Mouse (Mus musculus): ENCODE data around the gene Mipep. TPM values are rescaled to one million over a fixed set of nuclear protein-coding genes. Genes with fewer than 3 reads are reported as not detected.

The Mipep gene
- polyA plus RNA-seq, 1 experiment from 2014 or later: 20.9 TPM

DNA sequence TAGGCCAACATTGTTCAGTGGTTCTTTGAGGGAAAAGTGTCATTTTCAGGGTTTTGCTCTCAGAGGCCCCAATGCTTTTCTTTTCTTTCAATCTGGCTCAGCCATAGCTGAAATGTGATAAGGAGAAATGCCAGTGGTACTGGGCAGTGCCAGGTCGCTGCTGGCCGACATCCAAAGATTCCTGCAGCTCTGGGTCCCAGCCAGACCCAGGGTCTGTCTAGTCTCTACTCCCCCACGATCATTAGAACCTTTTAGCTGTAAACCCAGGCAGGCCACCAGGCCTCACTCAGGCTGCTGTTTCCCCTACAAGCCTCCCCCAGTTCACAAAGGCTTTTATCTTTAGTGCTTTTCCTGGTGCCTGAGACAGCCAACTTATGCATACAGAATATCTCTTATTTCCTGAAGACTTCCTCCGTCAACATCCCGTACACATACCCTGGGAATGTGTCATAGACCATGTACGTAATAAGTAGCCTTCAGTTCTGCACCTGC, 42.8 kb upstream of the Mipep start:
- no peak for TF ChIP-seq CTCF (IDR thresholded peaks at IDR 0.05)
- ATAC-seq: no peak
- no peak for DNase-seq (ENCODE audit: low read depth, low spot score)
- in situ Hi-C loops (cut with MboI; ENCODE audit: low pct_unique_long_range_greater_than_20kb): no loop called here
- H3K27me3 ChIP-seq: no peaks in the 10 kb centered on the region
- ChIA-PET POLR2A (no interaction called here), CTCF (interaction anchor here (1.3 to 3.3 kb wide), 2 partner anchors 29 to 35 kb away, joined by 3 to 21 read pairs; no protein-coding TSS in a partner anchor)

DNA sequence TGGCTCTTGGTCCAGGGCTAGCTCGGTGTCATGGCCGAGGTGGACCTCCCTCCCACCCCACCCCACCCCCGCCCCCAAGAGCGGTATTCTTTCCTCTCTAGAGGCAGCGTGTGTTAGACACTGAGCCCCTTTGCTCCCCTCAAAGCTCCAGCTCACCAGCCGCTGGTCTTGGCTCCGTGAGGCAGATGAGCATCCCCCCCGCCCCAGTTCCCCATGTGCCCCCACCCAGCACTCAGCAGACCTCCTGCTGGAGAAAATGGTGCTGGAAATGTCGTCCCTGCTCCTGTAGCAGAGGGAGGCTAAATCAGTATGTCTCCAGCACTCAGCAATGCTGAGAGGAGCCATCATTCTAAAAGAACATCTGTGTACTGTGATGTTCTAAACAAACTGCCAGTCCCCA, 40.7 kb upstream of the Mipep start:
- TF ChIP-seq CTCF (IDR thresholded peaks at IDR 0.05): no peak
- no peaks in the 10 kb centered on the region for H3K27me3 ChIP-seq
- no peak for ATAC-seq
- no peak for DNase-seq (ENCODE audit: low read depth, low spot score)
- ChIA-PET POLR2A (no interaction called here), CTCF (interaction anchor here (0.7 kb wide), 1 partner anchor 27 kb away, joined by 4 read pairs; no protein-coding TSS in a partner anchor)
- in situ Hi-C loops (cut with MboI; ENCODE audit: low pct_unique_long_range_greater_than_20kb): no loop called here

GRCm38 (mm10) chr14:60745201-60745600, 39.2 kb upstream of the Mipep start:
- ChIA-PET POLR2A (interaction anchor here (0.7 kb wide), 1 partner anchor 13 kb away, joined by 3 read pairs; no protein-coding TSS in a partner anchor), CTCF (interaction anchor here (0.9 to 1.3 kb wide), 2 partner anchors 9 to 26 kb away, joined by 3 to 4 read pairs; no protein-coding TSS in a partner anchor)
- TF ChIP-seq CTCF (IDR thresholded peaks at IDR 0.05): no peak
- ATAC-seq: no peak
- in situ Hi-C loops (cut with MboI; ENCODE audit: low pct_unique_long_range_greater_than_20kb): no loop called here
- H3K27me3 ChIP-seq: no peaks in the 10 kb centered on the region
- DNase-seq (ENCODE audit: low read depth, low spot score): no peak

DNA sequence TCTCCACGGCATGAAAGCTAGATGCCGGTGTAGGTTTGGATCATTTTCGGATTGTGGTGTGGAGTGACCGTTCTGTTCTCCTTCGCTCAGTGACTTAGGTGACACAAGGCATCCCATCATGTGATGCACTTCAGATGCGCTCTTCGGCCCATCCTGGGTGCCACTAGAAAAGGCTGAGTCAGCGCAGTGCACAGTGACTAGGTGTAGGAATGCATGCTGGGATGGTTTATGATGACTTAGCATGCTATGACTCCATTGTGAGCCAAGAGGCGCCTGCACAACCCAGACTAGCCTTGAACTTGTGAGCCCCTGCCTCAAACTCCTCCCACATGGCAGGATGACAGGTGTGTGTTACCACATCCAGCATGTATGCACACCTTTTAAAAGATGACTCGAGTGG, 38.2 kb upstream of the Mipep start:
- TF ChIP-seq CTCF (IDR thresholded peaks at IDR 0.05): no peak
- DNase-seq (ENCODE audit: low read depth, low spot score) (no peak), ATAC-seq (no peak)
- in situ Hi-C loops (cut with MboI; ENCODE audit: low pct_unique_long_range_greater_than_20kb): no loop called here
- ChIA-PET CTCF (interaction anchor here (0.9 to 1.4 kb wide), 3 partner anchors 8 to 25 kb away, joined by 3 to 4 read pairs (median 3); no protein-coding TSS in a partner anchor), POLR2A (no interaction called here)
- no peaks in the 10 kb centered on the region for H3K27me3 ChIP-seq

GRCm38 (mm10) chr14:60747154-60747870, 37.1 kb upstream of the Mipep start:
- DNase-seq (ENCODE audit: low read depth, low spot score) (no peak), ATAC-seq (no peak)
- in situ Hi-C loops (cut with MboI; ENCODE audit: low pct_unique_long_range_greater_than_20kb): no loop called here
- no peaks in the 10 kb centered on the region for H3K27me3 ChIP-seq
- TF ChIP-seq CTCF (IDR thresholded peaks at IDR 0.05): no peak
- ChIA-PET CTCF (interaction anchor here (1.4 kb wide), 1 partner anchor 14 kb away, joined by 3 read pairs; no protein-coding TSS in a partner anchor), POLR2A (no interaction called here)

GRCm38 (mm10) chr14:60749880-60750279, 34.5 kb upstream of the Mipep start:
- ATAC-seq (peak; percentile 46), DNase-seq (ENCODE audit: low read depth, low spot score) (no peak)
- ChIA-PET POLR2A (no interaction called here), CTCF (interaction anchor here (1.2 to 1.4 kb wide), 2 partner anchors 9 to 21 kb away, joined by 3 to 6 read pairs; no protein-coding TSS in a partner anchor)
- in situ Hi-C loops (cut with MboI; ENCODE audit: low pct_unique_long_range_greater_than_20kb): no loop called here
- no peak for TF ChIP-seq CTCF (IDR thresholded peaks at IDR 0.05)
- no peaks in the 10 kb centered on the region for H3K27me3 ChIP-seq

- ChIA-PET CTCF (interaction anchor here (2.5 kb wide), 1 partner anchor 19 kb away, joined by 5 read pairs; no protein-coding TSS in a partner anchor), POLR2A (no interaction called here)
- ATAC-seq: no peak
- TF ChIP-seq CTCF (IDR thresholded peaks at IDR 0.05): no peak
- no peak for DNase-seq (ENCODE audit: low read depth, low spot score)
- H3K27me3 ChIP-seq: no peaks in the 10 kb centered on the region
- in situ Hi-C loops (cut with MboI; ENCODE audit: low pct_unique_long_range_greater_than_20kb): no loop called here
These were observed 32.8 kb upstream of the Mipep start for GRCm38 (mm10) chr14:60751581-60751980.

DNA sequence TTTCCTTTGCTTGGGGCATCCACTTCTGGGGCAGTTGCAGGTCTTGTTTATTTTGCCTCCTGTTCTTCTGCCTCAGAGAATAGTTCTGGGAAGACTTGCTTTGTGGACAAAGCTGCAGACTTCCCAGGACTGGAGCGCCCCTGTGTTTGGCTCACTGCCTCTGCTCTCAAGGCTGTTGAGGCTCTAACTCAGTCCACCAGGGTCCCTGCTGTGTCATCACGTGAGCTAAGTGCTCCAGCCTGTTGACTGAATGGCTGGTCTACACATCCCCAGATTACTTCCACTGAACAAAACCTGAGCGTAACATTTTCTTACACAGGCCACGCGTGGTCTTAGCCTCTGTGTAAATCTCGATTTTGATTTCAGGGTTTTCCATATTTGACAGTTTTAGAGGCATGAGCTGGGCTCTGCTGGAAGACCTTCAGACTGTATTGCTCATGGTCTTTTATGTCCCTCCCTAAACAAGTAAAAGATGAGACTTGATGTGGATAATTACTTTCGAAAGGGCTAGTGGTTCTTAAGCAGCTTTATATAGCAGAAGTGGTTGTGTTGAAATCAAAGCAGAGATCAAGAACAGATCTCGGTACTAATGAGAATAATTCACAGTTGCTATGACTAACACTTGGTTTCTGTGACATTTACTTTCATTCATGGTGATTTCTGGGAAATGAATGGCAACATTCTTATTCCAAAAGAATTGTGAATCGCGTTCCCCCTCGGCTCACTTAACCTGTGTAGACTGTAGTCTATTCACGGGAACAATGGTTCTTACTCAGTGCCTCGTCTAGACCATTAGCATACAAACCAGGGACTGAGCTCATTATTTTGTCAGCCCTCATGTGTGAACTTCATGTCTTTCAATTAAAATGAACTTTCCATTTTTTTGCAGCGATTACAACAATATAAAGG, 31.2 kb upstream of the Mipep start:
- no peak for TF ChIP-seq CTCF (IDR thresholded peaks at IDR 0.05)

DNA sequence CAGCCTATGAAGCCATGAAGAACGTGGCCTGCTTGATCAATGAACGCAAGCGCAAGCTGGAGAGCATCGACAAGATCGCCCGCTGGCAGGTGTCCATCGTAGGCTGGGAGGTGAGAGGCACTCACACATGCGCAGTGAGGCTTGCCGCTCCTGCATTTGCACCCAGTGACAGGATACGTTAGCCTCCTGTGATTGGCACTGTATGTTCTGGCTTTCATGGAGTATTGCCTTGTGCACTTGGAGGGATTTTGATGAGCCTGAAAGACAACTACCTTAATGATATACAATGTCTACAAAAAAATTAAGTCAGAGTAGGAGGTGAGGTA, 30.6 kb upstream of the Mipep start:
- H3K27me3 ChIP-seq: no peaks in the 10 kb centered on the region
- in situ Hi-C loops (cut with MboI; ENCODE audit: low pct_unique_long_range_greater_than_20kb): no loop called here
- DNase-seq (ENCODE audit: low read depth, low spot score): no peak
- CTCF ChIA-PET: interaction anchor here (1.0 to 8.3 kb wide), 3 partner anchors 8 to 30 kb away, joined by 3 to 39 read pairs (median 3); no protein-coding TSS in a partner anchor
- ATAC-seq: no peak
- POLR2A ChIA-PET: no interaction called here
- no peak for TF ChIP-seq CTCF (IDR thresholded peaks at IDR 0.05)

More for the DNA sequence above, 31.2 kb upstream of the Mipep start:
- ChIA-PET POLR2A (no interaction called here), CTCF (interaction anchor here (1.0 to 2.5 kb wide), 3 partner anchors 7 to 29 kb away, joined by 3 to 5 read pairs (median 3); no protein-coding TSS in a partner anchor)
- in situ Hi-C loops (cut with MboI; ENCODE audit: low pct_unique_long_range_greater_than_20kb): no loop called here
- no peak for DNase-seq (ENCODE audit: low read depth, low spot score)
- peak; percentile 38 for ATAC-seq
- no peaks in the 10 kb centered on the region for H3K27me3 ChIP-seq

GRCm38 (mm10) chr14:60754656-60755055, 29.7 kb upstream of the Mipep start:
- no peak for TF ChIP-seq CTCF (IDR thresholded peaks at IDR 0.05)
- DNase-seq (ENCODE audit: low read depth, low spot score) (no peak), ATAC-seq (no peak)
- ChIA-PET CTCF (interaction anchor here (1.5 to 8.3 kb wide), 2 partner anchors 15 to 28 kb away, joined by 3 to 39 read pairs; no protein-coding TSS in a partner anchor), POLR2A (no interaction called here)
- in situ Hi-C loops (cut with MboI; ENCODE audit: low pct_unique_long_range_greater_than_20kb): no loop called here
- no peaks in the 10 kb centered on the region for H3K27me3 ChIP-seq
